Mouse (Mus musculus): ENCODE results near the gene Ugt1a8.
"Not testable (repeated sequence)": the region's sequence is repeated elsewhere in the genome, so short reads cannot be mapped to it uniquely, and the experiment has no call there.

Gene Ugt1a8

GRCm38 (mm10) chr1:88109604-88110003, 22.0 kb downstream of the Ugt1a8 start:
- DNase-seq, result not testable (repeated sequence)

GRCm38 (mm10) chr1:88112769-88113168, 25.2 kb downstream of the Ugt1a8 start:
- peak in 1 of 2 experiments; percentile 63 for DNase-seq

GRCm38 (mm10) chr1:88120550-88120949, 32.9 kb downstream of the Ugt1a8 start:
- DNase-seq, result not testable (repeated sequence)

- peak in 1 of 2 experiments; percentile 67 for DNase-seq
These were observed 33.9 kb downstream of the Ugt1a8 start for GRCm38 (mm10) chr1:88121521-88121920.

- DNase-seq, result not testable (repeated sequence)
These were observed 38.3 kb downstream of the Ugt1a8 start for GRCm38 (mm10) chr1:88125827-88126360.

GRCm38 (mm10) chr1:88129091-88129490, 41.5 kb downstream of the Ugt1a8 start:
- not testable (repeated sequence) for DNase-seq

GRCm38 (mm10) chr1:88130223-88130622, 42.6 kb downstream of the Ugt1a8 start:
- not testable (repeated sequence) for DNase-seq

- no peak for DNase-seq
These were observed 46.4 kb downstream of the Ugt1a8 start for GRCm38 (mm10) chr1:88133908-88134456.

- DNase-seq, result peak in 1 of 2 experiments; percentile 23
These were observed 46.9 kb downstream of the Ugt1a8 start, which contains the start of gene Ugt1a6a for GRCm38 (mm10) chr1:88134457-88135011. Ugt1a6a (plus strand) TSS chr1:88134809.

GRCm38 (mm10) chr1:88135229-88135904, 47.8 kb downstream of the Ugt1a8 start:
- DNase-seq, result not testable (repeated sequence)

GRCm38 (mm10) chr1:88136646-88137045, 49.0 kb downstream of the Ugt1a8 start:
- no peak for DNase-seq

- no peak for DNase-seq
These were observed 49.7 kb downstream of the Ugt1a8 start for GRCm38 (mm10) chr1:88137264-88137663.

GRCm38 (mm10) chr1:88138145-88138544, 50.5 kb downstream of the Ugt1a8 start:
- DNase-seq, result no peak

- DNase-seq, result peak; percentile 79 to 82
These were observed 52.9 kb downstream of the Ugt1a8 start for GRCm38 (mm10) chr1:88140492-88140891.

GRCm38 (mm10) chr1:88143966-88144675, 56.5 kb downstream of the Ugt1a8 start:
- peak; percentile 50 to 82 for DNase-seq

- DNase-seq, result peak; percentile 23 to 40
These were observed 57.7 kb downstream of the Ugt1a8 start for GRCm38 (mm10) chr1:88145278-88145677.

GRCm38 (mm10) chr1:88150133-88150532, 62.5 kb downstream of the Ugt1a8 start:
- DNase-seq, result not testable (repeated sequence)

- DNase-seq, result no peak
These were observed 70.8 kb downstream of the Ugt1a8 start for GRCm38 (mm10) chr1:88158430-88158829.

- no peak for DNase-seq
These were observed 78.1 kb downstream of the Ugt1a8 start, which contains the start of gene Ugt1a5 for GRCm38 (mm10) chr1:88165711-88166110. Ugt1a5 (plus strand) TSS chr1:88166012.

GRCm38 (mm10) chr1:88172190-88172589, 84.6 kb downstream of the Ugt1a8 start:
- not testable (repeated sequence) for DNase-seq

- DNase-seq, result peak; percentile 22 to 45
These were observed 92.0 kb downstream of the Ugt1a8 start for GRCm38 (mm10) chr1:88179657-88180056.

- no peak for DNase-seq
These were observed 98.8 kb downstream of the Ugt1a8 start for GRCm38 (mm10) chr1:88186325-88186935.

GRCm38 (mm10) chr1:88192136-88192535, 104.5 kb downstream of the Ugt1a8 start:
- DNase-seq, result no peak
